Mouse (Mus musculus) testis, adult 2 months (tissue): ENCODE results near the gene D6Ertd527e.

ENCODE experiments used
- CTCF ChIP-seq: fragments of 200-500 bp; IDR thresholded peaks from 2 replicates; pipeline ENCODE4 v1.5.1; 2012; ENCODE audit warnings: low read depth, mild to moderate bottlenecking, inconsistent platforms, low read length, moderate library complexity; ENCODE audit not compliant: control insufficient read depth, insufficient read depth, insufficient replicate concordance
- POLR2A ChIP-seq: fragments of 200-500 bp; IDR thresholded peaks from 2 replicates; pipeline ENCODE4 v1.6.1; 2012; ENCODE audit warnings: low read depth, mild to moderate bottlenecking, inconsistent platforms, low read length, moderate library complexity; ENCODE audit not compliant: control insufficient read depth

DNA sequence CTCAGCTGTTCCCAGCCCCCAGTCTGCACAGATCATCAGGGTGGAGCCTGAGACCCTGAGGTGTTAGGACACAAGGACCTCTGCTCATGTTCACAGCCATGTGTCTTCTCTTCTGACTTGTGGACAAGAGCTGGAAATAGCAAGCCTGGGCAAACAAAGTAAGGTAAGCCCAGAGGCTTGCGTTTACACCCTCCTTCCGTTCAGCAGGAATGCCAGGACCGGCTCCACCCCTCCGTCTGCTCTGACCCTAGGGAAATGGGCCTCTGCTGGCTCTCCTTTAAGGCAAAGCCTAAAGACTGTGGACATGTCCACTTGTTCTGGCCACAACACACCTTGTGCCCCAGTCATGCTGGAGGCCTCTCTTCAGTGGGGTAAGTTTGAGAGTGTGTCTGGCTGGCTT, 15.4 kb downstream of the D6Ertd527e start:
- TF ChIP-seq CTCF = no peak
- no peak for TF ChIP-seq POLR2A
